Mouse (Mus musculus) cerebellum, postnatal 10 days (tissue): Measurements from ENCODE around the gene Dact3.

Experiments
- DNase-seq, 2 experiments: peaks; one replicate each; pipeline ENCODE4 v3.0.0; 2021; ENCODE audit warnings: mixed read lengths in 2 of 2

The Dact3 gene

GRCm38 (mm10) chr7:16894279-16894678, 19.2 kb downstream of the Dact3 start:
- peak in 1 of 2 experiments; percentile 33 for DNase-seq

- peak; percentile 92 for DNase-seq
Observed at GRCm38 (mm10) chr7:16895000-16895399, 19.9 kb downstream of the Dact3 start.

- DNase-seq = no peak
Observed at GRCm38 (mm10) chr7:16895511-16895910, 20.4 kb downstream of the Dact3 start.

GRCm38 (mm10) chr7:16900526-16900925, 25.4 kb downstream of the Dact3 start:
- peak in 1 of 2 experiments; percentile 29 for DNase-seq

- no peak for DNase-seq
Observed at GRCm38 (mm10) chr7:16903439-16903955, 28.4 kb downstream of the Dact3 start.

- DNase-seq = no peak
Observed at GRCm38 (mm10) chr7:16904120-16904675, 29.1 kb downstream of the Dact3 start.

- no peak for DNase-seq
Observed at GRCm38 (mm10) chr7:16905491-16906021, 30.4 kb downstream of the Dact3 start.

GRCm38 (mm10) chr7:16906281-16906680, 31.2 kb downstream of the Dact3 start, which contains the start of gene Ptgir:
Gene Ptgir (plus strand): TSS chr7:16906490.
- DNase-seq = no peak

- DNase-seq = no peak
Observed at GRCm38 (mm10) chr7:16906889-16907559, 31.9 kb downstream of the Dact3 start.

GRCm38 (mm10) chr7:16907842-16908241, 32.7 kb downstream of the Dact3 start:
- no peak for DNase-seq

- DNase-seq = no peak
Observed at GRCm38 (mm10) chr7:16908367-16908766, 33.2 kb downstream of the Dact3 start.

- DNase-seq = no peak
Observed at GRCm38 (mm10) chr7:16908859-16909258, 33.7 kb downstream of the Dact3 start.

- DNase-seq = no peak
Observed at GRCm38 (mm10) chr7:16909909-16910308, 34.8 kb downstream of the Dact3 start.

GRCm38 (mm10) chr7:16911904-16912303, 36.8 kb downstream of the Dact3 start:
- DNase-seq = no peak

- DNase-seq = no peak
Observed at GRCm38 (mm10) chr7:16912360-16912759, 37.2 kb downstream of the Dact3 start.

GRCm38 (mm10) chr7:16913806-16914452, 38.8 kb downstream of the Dact3 start:
- peak; percentile 90 to 92 for DNase-seq

- no peak for DNase-seq
Observed at GRCm38 (mm10) chr7:16914453-16915343, 39.6 kb downstream of the Dact3 start.

GRCm38 (mm10) chr7:16915461-16916340, 40.6 kb downstream of the Dact3 start:
- peak; percentile 51 to 56 for DNase-seq

GRCm38 (mm10) chr7:16916342-16917265, 41.5 kb downstream of the Dact3 start:
- peak; percentile 70 to 74 for DNase-seq

GRCm38 (mm10) chr7:16917447-16917846, 42.3 kb downstream of the Dact3 start:
- DNase-seq = peak; percentile 19 to 34
